Mouse (Mus musculus) brown adipose tissue, adult 24 weeks (tissue): ENCODE measurements around the gene Sox13. TPM values are rescaled to one million over a fixed set of nuclear protein-coding genes. Genes with fewer than 3 reads are reported as not detected.

ENCODE experiments used
- H3K27ac ChIP-seq: fragments of 200-500 bp; replicated peaks from 2 replicates; pipeline ENCODE4 v1.5.1; 2012; ENCODE audit warnings: low read depth, mild to moderate bottlenecking, low read length
- H3K4me1 ChIP-seq: fragments of 200-500 bp; 2 replicates; pipeline ENCODE4 v1.6.1; 2012; ENCODE audit warnings: low read length, mixed read lengths; ENCODE audit not compliant: control insufficient read depth, insufficient read depth, insufficient read length
- H3K4me3 ChIP-seq: fragments of 200-500 bp; 2 replicates; pipeline ENCODE4 v1.5.1; 2012; ENCODE audit warnings: low read depth, mild to moderate bottlenecking, low read length, moderate library complexity; ENCODE audit not compliant: insufficient read depth
- polyA plus RNA-seq: library from polyadenylated mRNA; stranded (reverse); fragments of >200 nt; gene quantifications from 2 replicates; pipeline ENCODE4 v1.2.4, GENCODE M21; 2012; ENCODE audit not compliant: missing spikeins, insufficient read depth, insufficient read length

The Sox13 gene
- polyA plus RNA-seq, 1 experiment = 5.5 TPM

DNA sequence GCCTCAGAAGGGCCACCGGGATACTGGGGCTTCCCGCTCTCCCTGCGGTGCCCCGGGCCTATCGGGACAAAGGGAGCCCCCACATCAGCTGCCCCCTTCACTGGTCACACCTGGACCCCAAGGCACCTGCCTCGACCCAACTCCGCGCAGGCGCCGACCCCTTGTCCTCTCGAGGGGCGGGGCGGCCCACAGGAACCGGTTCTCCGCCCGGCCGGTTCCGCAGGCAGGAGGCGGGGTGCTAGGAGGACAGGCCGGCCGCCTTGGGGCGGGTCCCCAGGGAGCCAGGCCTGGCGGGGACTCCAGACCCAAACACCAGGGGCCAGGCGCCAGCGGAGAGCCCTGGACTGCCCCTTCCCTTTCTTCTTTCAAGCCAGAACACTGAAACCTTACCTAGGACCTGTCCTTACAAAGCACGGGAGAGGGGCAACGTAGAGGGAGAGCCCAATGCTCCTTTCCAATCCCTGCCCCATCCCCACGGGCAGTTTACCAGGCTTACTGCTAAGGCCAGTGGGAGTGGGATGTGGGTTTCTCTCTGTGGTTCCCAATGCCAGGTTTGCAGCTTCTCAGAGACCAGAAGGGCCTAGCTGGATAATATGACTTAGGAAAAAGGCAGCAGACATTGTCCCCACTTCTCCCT lies 5.9 kb downstream of the Sox13 start:
- H3K4me1 ChIP-seq = peaks cover 46% of the 10 kb centered on the region
- peak overlapping the region; percentile 79 for H3K4me3 ChIP-seq
- peak overlapping the region; percentile 88 for H3K27ac ChIP-seq

DNA sequence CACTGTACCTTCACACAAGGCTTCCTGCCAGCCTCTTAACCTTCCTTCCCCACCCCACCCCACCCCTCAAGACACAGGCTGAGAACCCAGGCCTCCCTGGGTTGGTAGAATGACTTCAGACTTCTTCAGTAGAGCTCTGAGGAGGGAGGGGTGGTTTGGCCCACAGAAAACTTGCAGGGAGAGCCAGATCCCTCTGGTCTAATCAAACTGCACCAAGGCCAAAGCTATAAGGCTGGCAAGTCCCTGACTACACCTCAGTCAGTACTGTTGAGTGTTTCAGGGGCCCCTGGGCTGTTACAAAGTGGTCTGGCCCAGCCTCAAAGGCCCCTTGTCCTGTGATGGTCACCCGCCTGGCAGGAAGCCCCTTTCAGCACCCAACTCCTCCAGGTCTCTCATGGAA lies 6.6 kb downstream of the Sox13 start:
- H3K4me3 ChIP-seq = peak overlapping the region; percentile 79
- H3K27ac ChIP-seq = peak overlapping the region; percentile 23; the same call in 1 of the 2 replicates
- peaks cover 52% of the 10 kb centered on the region for H3K4me1 ChIP-seq

DNA sequence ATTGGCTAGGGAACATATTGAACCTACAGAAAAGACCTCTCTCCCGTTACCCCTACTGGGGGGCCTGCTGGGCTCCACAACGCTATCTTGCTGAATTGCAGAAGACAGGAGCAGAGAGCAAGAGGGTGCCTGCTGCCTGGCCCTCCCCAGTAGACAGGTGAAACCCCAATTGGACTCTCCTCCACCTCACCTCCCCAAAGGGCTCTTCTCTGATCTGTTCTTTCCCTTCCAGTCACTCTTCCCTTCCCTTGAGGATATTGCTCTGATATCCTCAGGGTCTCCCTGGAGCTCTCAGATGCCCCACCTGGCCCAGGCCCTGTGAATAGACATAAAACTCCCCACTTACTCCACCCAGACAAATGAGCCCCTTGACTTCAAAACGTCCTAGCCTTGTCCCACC lies 7.1 kb downstream of the Sox13 start:
- Histone ChIP-seq H3K4me3 (no peak overlapping the region), H3K27ac (no peak overlapping the region), H3K4me1 (peaks cover 55% of the 10 kb centered on the region)

DNA sequence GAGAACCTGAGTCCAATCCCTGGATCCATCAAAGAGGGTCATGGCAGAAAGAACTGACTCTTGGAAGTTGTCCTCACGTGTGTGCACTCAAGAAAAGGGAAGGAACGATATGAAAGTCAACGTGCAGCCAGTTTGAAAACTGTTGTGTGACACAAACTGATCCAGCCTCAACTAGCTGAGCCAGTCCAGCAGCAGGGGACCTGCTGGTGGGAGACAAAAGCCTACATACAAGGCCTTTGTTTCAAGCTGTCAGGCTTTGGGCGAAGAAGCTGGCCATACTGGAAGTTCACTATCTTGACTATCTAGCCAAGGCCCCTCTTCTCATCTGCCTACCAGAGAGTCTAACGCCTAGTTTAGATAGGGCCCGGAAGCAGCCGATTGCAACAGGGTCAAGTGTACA lies 7.7 kb downstream of the Sox13 start:
- H3K4me1 ChIP-seq = peaks cover 58% of the 10 kb centered on the region
- no peak overlapping the region for H3K4me3 ChIP-seq
- no peak overlapping the region for H3K27ac ChIP-seq

DNA sequence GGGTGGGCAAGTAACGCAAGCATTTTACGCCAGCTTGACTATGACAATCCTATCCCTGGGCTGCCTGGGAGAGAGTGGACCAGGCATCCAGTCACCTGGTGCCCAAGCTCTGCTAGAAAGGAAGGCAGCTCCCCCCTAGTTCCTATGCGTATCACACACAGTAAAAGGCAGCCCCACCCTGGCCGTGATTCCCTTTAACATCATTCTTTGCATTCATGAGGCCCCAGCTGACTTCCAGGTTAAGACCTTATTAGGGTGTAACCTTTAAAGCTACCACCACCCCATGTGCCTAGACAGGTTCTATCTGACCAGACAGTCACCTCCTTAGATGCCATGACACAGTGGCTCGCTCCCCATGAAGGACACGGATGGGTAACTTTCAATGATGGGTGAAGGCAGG lies 8.7 kb downstream of the Sox13 start:
- Histone ChIP-seq H3K27ac (0 out of 2 replicates have a peak overlapping the region, but pooled peaks have one; percentile 23), H3K4me3 (no peak overlapping the region), H3K4me1 (peaks cover 60% of the 10 kb centered on the region)

DNA sequence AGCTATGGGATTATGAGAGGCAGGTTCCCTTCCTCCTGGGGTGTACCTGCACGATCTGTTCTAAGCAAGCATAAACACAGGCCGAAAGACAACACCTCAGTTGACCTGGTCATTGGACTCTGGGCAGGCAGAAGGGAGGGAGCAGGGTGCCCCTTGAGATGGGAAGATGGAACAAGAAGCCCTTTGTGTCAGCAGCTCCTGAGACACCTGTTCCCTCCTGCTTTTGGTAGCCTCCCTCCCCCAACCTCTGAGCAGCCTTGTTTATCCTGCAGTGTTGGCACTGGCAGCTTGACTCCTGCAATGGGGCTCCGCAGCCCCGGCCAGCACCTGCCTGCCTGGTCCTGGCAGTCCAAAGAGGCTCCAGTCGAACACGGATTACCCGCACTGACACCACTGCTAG lies 9.1 kb downstream of the Sox13 start:
- Histone ChIP-seq H3K27ac (no peak overlapping the region), H3K4me3 (no peak overlapping the region), H3K4me1 (peaks cover 58% of the 10 kb centered on the region)

DNA sequence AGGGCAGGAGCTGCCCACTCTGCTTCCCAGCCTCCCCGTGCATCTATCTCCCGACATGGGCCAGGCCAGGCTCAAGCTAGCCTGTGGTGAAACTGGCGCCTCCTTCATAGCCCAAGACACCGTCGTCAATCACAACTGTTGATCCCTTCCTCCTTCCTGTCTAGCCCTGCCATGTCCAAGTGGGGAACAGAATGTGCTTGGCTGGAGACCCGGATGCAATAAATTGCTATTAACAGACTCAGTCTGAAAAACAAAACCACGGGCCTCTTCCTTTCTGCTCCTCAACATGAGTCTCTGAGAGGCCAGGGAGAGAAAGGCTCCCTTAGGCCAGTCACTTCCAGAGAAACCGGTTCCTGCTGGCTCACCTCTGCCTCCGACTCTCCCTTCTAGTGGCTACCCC lies 11.2 kb downstream of the Sox13 start:
- Histone ChIP-seq H3K4me3 (no peak overlapping the region), H3K4me1 (peaks cover 46% of the 10 kb centered on the region), H3K27ac (peak overlapping the region; percentile 80)

DNA sequence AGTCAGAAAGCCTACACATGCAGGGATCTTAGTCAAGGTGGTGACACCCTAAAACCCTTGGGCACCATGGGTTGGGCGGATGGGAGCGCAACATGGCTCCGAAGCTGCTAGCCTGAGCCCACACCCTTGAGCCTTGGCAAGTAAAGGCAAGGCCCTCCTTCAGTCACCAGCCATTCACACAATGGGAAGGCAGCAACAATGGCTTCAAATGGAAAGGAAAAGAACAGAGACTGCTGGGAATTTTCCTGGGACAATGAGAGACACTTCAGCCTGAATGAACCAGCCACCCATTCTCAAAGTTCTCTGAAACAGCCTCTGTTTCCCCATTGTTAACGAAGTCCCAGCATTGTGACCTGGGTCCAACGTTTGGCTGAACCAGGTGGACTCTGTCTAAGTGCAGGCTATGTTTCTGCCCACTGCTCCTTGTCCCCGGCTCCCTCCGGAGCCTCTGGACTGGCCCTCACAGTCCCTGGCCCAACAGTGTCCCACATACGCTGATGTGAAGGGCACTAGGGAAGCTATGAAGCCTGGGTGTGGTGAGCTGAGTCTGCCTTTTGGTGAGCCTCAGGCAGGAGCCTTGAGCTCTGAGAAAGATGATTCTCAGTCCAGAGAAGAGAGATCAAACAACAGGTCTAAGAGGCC lies 12.6 kb downstream of the Sox13 start:
- no peak overlapping the region for H3K4me3 ChIP-seq
- H3K27ac ChIP-seq = 0 out of 2 replicates have a peak overlapping the region, but pooled peaks have one; percentile 4
- peaks cover 45% of the 10 kb centered on the region for H3K4me1 ChIP-seq

DNA sequence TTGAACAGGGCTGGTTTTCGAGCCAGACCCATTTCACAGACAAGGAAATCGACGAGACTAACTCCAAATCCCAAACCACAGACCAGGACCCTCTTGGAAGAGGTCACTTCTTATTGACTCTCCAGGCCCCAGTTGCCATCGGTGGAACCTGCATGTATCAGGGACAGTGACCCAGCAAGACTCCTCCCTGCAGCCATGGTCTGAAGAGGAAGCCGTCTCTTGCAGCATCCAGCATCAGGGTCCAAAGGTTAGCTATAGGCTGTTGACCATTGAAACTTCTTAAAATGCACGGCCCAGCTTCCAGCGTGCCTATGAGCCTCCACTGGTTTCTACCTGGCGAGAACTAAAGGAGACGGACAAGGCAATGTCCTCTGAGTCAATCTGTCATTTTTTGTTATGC lies 14.4 kb downstream of the Sox13 start:
- Histone ChIP-seq H3K27ac (no peak overlapping the region), H3K4me1 (peaks cover 32% of the 10 kb centered on the region), H3K4me3 (no peak overlapping the region)

DNA sequence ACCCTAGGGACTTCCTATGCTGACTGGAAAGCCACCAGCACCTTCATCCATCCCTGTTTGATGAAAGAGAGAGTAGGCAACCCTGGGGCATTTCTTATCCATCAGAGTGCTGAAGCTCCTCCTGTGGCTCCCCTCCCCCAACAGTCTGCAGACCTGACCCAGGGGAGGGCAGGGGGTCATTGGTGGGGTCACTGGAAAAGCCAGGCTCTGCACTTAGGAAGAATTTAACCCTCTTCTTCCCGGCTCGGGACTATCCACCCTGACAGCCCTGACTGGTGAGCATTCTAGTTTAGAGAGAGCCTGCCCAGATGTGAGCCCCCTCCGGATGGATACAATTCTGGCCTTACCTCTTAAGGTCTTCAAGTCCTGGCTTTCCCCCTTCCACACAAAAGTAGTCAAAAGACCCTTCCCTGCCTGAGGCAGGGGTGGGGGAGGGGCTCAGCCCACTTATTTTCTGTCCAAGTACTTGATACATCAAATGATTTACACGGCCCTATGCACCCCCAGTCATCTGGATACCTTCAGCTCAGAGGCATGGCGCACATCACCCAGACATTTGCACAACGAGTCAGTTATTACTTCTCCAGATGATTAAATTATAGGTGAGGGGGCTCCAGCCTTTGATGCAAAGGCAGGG lies 15.2 kb downstream of the Sox13 start:
- Histone ChIP-seq H3K4me3 (no peak overlapping the region), H3K27ac (no peak overlapping the region), H3K4me1 (peaks cover 30% of the 10 kb centered on the region)

DNA sequence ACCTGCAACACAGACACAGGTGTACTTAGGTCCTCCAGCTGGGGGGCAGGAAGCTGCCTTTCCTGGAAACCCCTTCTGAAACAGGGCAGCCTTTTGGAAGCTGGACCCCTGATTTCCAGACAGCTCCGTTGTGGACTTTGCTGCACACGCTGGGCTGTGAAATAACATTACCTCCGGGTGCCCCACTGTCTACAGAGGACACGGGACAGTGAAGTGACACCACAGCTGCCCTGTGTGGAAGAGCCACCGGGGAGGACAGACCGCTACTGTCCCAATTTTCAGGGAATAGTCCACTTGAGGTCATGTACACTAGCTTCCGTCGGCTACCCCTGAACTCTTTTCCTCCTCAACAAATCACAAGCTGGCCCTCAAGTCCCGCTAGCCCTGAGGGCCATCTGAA lies 15.9 kb downstream of the Sox13 start:
- Histone ChIP-seq H3K4me1 (peaks cover 25% of the 10 kb centered on the region), H3K4me3 (no peak overlapping the region), H3K27ac (no peak overlapping the region)

DNA sequence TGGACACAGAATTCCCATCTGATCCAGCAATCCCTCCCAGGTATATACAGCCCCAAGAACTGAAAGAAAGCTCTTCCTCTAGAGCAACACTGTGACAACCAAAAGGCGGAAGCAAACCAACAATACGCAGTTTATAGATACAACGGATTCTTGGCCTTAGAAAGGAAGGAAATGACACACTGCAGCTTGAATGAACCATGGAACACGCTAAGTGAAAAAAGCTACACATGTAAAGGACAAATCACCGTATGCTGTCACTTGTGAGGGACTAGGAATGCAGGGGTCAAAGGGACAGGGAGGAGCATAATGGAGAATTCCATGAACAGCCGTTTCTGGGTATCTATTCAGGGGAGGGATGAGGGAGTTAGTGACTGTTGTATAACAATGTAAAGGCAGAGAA lies 16.7 kb downstream of the Sox13 start:
- no peak overlapping the region for H3K4me3 ChIP-seq
- H3K27ac ChIP-seq = peak overlapping the region; percentile 26
- H3K4me1 ChIP-seq = peaks cover 18% of the 10 kb centered on the region

DNA sequence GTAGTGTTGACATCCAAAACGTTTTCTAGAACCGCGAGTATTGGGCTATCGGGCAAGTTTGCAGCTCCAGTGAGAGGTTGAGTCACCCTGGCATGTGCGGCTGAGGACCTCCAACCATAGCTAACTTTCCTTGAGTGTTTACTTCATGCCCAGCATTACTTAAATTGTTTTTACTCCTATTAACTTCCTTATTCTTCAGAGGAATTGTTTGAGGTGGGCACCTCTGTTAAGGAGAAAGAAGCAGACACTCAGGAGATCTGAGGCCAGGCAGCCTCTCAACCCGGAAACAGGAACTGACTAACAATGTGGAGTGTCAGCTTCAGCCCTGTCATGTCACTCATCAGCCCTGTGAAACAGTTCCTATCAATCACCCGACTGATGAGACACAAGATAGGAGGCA lies 17.6 kb downstream of the Sox13 start:
- peaks cover 13% of the 10 kb centered on the region for H3K4me1 ChIP-seq
- peak overlapping the region; percentile 26; the same call in 1 of the 2 replicates for H3K27ac ChIP-seq

DNA sequence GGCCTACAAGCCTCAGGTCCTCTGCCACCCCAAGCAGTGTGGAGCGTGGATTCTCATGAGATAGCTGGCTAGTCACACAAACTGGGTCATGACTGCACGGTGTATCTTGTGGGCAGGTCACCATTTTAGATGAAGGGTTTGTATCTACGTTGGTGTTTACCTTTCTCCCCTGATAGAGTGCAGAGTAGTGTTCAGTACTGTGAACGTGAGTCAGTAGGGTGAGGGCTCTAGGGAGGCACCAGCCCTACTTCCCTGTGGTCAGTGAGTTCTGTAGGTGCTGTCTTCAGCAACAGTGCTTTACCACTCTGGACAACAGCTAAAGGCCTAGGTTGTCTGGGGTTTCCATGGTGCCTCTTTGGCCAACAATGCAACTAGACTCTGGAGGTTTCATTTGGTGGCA lies 20.2 kb downstream of the Sox13 start:
- peaks cover 26% of the 10 kb centered on the region for H3K4me1 ChIP-seq
- H3K4me3 ChIP-seq = no peak overlapping the region

More for the DNA sequence above, 17.6 kb downstream of the Sox13 start:
- no peak overlapping the region for H3K4me3 ChIP-seq

DNA sequence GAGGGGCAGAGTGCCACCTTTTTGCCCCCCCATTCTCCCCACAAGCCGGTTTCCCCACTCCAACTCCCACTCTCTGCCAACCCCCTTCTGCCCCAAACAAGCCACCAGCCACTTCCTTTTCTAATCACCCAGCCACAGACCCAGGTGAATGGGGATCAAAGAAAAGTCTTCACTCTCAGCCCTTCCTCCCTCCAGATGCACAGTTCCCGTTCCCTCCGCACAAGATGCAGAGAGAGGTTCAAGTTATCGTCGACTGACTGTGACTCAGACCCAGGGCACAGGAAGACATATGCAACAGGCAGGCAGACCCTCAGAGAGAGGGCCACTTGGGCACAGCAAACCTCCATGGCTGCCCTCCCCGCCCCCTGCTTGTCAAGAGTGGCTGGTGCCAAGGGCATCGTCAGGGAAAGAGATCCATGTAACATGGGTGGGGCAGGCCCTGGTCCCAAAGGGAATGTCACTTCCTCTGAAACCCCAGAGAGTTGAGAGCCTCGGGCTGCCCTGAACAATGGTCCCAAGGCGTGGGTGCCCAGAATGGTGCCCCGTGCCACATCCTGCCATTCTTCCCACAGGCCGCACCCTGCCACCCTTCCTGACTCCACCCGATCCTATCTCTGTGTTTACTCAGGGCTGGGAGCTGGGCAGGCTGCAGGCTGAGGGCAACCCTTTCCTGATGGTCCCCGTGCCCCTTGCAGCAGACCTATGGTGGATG lies 24.0 kb downstream of the Sox13 start:
- Histone ChIP-seq H3K4me1 (peaks cover 32% of the 10 kb centered on the region), H3K4me3 (no peak overlapping the region), H3K27ac (peak overlapping the region; percentile 11; the same call in 1 of the 2 replicates)

More for the DNA sequence above, 20.2 kb downstream of the Sox13 start:
- H3K27ac ChIP-seq = no peak overlapping the region
